Mouse (Mus musculus): Measurements from ENCODE around the gene Fam169b.

DNA sequence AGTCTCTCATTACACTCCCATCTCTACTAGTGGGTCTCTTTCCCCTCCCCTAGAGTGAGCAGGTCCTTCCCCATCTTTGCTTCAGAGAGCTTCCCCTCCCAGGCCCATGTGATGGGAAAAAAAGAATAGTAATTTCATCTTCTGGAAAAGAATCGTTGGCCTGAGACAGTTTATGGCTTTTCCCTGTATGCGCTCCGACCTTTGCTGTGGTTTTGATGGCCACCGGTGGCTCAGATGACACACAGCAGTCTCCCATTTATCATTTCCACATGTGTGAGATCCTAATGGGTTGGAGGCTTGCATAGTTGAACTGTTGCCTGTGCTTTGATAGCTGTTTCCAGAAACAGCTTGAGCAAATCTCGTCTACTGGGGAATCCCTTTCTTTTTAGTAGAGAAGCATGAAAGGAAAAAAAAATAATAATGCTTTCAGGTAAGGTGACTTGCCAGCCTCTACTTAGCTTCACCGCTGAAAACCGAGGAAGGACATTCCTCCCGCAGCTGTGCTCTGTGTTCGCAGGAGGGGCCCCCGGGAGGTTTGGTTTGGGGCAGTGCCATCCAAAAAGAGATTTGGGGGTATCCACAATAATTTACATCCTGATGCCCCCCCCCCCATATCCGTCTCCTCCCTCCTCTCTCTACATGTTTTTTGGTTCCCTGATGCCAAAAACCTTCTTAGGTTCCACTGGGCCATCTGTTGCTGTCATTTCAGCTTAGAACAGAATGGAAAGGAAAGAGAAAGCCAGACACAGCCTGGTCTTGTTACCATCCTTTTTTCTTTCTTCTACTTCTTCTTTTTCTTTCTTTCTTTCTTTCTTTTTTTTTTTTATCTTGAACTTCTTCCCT is 3.6 kb downstream of the Fam169b start:
- TF ChIP-seq EP300 (IDR thresholded peaks at IDR 0.05; ENCODE audit: insufficient read depth, low read depth, low read length): no peak
- no peak for TF ChIP-seq CTCF (IDR thresholded peaks at IDR 0.05)

Measured in heart, adult 2 months (tissue).